Mouse (Mus musculus): ENCODE results near the gene Gja5. TPM values are rescaled to one million over a fixed set of nuclear protein-coding genes. Genes with fewer than 3 reads are reported as not detected.
"Not testable (repeated sequence)": the region's sequence is repeated elsewhere in the genome, so short reads cannot be mapped to it uniquely, and the experiment has no call there.

The Gja5 gene
- total and polyA plus RNA-seq, 2 experiments, result 0.51 to 0.55 TPM

DNA sequence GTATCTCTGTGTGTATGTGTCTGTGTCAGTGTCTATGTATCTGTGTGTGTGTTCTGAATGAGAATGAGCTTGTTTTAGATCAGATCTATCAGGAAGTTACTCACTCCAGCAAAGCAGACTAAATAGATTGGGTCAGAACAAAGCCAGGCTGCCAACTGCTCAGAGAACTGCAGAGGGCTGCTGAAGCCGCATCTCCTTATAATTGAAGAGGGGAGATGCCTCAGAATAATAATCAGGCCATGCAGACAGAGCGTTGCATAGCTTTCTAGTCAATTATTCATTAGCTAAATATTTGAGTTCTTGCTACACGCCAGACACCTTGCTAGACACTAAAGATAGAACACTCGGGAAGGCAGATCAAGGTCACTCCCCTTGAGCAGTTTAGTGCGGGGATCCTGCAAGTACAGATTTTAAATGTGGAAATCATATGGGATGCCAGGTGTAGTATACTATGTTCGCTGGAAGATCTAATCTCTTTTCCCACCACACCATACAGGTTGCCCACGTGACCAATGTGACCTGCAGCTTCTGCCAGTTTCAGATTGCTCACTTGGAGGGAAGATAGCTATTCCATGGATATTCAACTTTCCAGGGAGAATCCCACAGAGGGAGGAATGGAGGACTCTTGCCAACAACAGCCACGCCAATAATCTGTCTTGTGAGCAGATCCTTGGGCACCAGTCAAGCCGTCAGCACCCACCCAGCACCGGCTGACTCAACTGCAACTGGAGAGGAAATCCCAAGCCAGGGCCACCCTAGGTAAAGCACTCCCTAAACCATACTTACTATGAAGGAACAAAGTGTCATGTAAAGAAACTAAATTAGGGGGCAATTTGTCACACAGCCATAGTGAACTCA lies 196.5 kb downstream of the Gja5 start:
- TF ChIP-seq POLR2A (IDR thresholded peaks at IDR 0.05; ENCODE audit: extremely low read depth, insufficient read depth, low read length), result no peak
- TF ChIP-seq CTCF (IDR thresholded peaks at IDR 0.05; ENCODE audit: low read depth, low read length), result no peak
- Histone ChIP-seq H3K9ac (ENCODE audit: low read depth, low read length) (no peak overlapping the region), H3K27me3 (ENCODE audit: control insufficient read depth, insufficient read depth, low read length) (no peaks in the 10 kb centered on the region), H3K79me2 (ENCODE audit: control insufficient read depth, insufficient read depth, low read length) (no peaks in the 10 kb centered on the region), H3K4me3 (ENCODE audit: insufficient read depth, low read depth, low read length) (no peak overlapping the region), H3K36me3 (ENCODE audit: control insufficient read depth, insufficient read depth, low read length) (no peaks in the 10 kb centered on the region), H3K4me1 (ENCODE audit: control insufficient read depth, insufficient read depth, low read length) (no peaks in the 10 kb centered on the region), H3K27ac (replicated peaks; ENCODE audit: insufficient read depth, low read depth, low read length) (no peak overlapping the region)
- 56% methylated on average over 10 of the region's 10 CpGs for WGBS
- no peak for DNase-seq (ENCODE audit: extremely low read depth, low read depth, low spot score)

- H3K27ac ChIP-seq (replicated peaks; ENCODE audit: insufficient read depth, low read depth, low read length); H3K27me3 ChIP-seq (ENCODE audit: control insufficient read depth, insufficient read depth, low read length); H3K4me1 ChIP-seq (ENCODE audit: control insufficient read depth, insufficient read depth, low read length); H3K36me3 ChIP-seq (ENCODE audit: control insufficient read depth, insufficient read depth, low read length); DNase-seq (ENCODE audit: extremely low read depth, low read depth, low spot score); H3K9ac ChIP-seq (ENCODE audit: low read depth, low read length); H3K4me3 ChIP-seq (ENCODE audit: insufficient read depth, low read depth, low read length); H3K79me2 ChIP-seq (ENCODE audit: control insufficient read depth, insufficient read depth, low read length): not testable (repeated sequence)
- WGBS, result 81% methylated on average over 3 of the region's 5 CpGs
These were observed 199.5 kb downstream of the Gja5 start for GRCm38 (mm10) chr3:97103946-97104345.

DNA sequence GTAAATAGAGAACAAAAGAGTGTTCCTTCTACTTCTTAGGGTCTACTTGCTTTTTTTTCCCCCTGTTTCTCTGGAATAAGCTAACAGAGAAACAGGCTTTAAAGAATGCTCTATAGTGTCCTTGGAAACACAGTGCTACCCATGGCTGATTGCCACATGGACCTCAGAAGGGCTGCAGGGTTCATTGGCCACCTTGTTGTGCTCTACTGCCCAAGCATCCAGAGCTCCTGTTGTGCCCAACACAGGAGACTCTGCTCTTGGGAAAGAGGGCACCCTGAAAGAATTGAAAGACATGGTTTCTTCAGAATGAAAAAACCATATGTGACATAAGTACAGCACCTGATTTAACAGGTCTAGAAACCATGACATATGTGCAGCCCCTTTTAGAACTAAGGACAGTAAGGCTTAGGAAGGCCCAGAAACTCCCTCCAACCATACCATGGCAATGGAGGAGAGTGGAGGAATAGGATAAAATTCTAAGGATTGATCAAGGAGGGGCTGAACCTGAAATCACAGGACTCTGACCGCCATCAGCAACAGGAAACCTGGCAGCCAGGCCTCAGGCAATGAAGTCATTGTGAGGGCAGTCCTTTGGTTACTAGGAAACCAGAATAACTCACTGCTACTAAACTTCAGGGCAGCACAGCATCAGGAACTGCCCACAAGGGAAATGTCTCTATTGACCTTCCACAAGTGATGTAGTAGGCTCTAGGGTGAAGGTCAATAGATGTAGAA lies 200.4 kb downstream of the Gja5 start:
- no peaks in the 10 kb centered on the region for H3K36me3 ChIP-seq (ENCODE audit: control insufficient read depth, insufficient read depth, low read length)
- no peak overlapping the region for H3K9ac ChIP-seq (ENCODE audit: low read depth, low read length)
- no peak for TF ChIP-seq POLR2A (IDR thresholded peaks at IDR 0.05; ENCODE audit: extremely low read depth, insufficient read depth, low read length)
- TF ChIP-seq CTCF (IDR thresholded peaks at IDR 0.05; ENCODE audit: low read depth, low read length), result no peak
- DNase-seq (ENCODE audit: extremely low read depth, low read depth, low spot score), result no peak
- no peaks in the 10 kb centered on the region for H3K4me1 ChIP-seq (ENCODE audit: control insufficient read depth, insufficient read depth, low read length)
- 71% methylated on average over 1 of the region's 1 CpGs for WGBS
- no peaks in the 10 kb centered on the region for H3K79me2 ChIP-seq (ENCODE audit: control insufficient read depth, insufficient read depth, low read length)
- no peak overlapping the region for H3K27ac ChIP-seq (replicated peaks; ENCODE audit: insufficient read depth, low read depth, low read length)
- H3K27me3 ChIP-seq (ENCODE audit: control insufficient read depth, insufficient read depth, low read length), result no peaks in the 10 kb centered on the region
- H3K4me3 ChIP-seq (ENCODE audit: insufficient read depth, low read depth, low read length), result no peak overlapping the region

- 79% methylated on average over 6 of the region's 6 CpGs for WGBS
- H3K79me2 ChIP-seq (ENCODE audit: control insufficient read depth, insufficient read depth, low read length), result no peaks in the 10 kb centered on the region
- H3K4me1 ChIP-seq (ENCODE audit: control insufficient read depth, insufficient read depth, low read length), result no peaks in the 10 kb centered on the region
- no peak overlapping the region for H3K4me3 ChIP-seq (ENCODE audit: insufficient read depth, low read depth, low read length)
- H3K9ac ChIP-seq (ENCODE audit: low read depth, low read length), result no peak overlapping the region
- H3K27ac ChIP-seq (replicated peaks; ENCODE audit: insufficient read depth, low read depth, low read length), result no peak overlapping the region
- no peak for TF ChIP-seq CTCF (IDR thresholded peaks at IDR 0.05; ENCODE audit: low read depth, low read length)
- no peak for TF ChIP-seq POLR2A (IDR thresholded peaks at IDR 0.05; ENCODE audit: extremely low read depth, insufficient read depth, low read length)
- no peaks in the 10 kb centered on the region for H3K27me3 ChIP-seq (ENCODE audit: control insufficient read depth, insufficient read depth, low read length)
- no peak for DNase-seq (ENCODE audit: extremely low read depth, low read depth, low spot score)
- no peaks in the 10 kb centered on the region for H3K36me3 ChIP-seq (ENCODE audit: control insufficient read depth, insufficient read depth, low read length)
These were observed 213.0 kb downstream of the Gja5 start for GRCm38 (mm10) chr3:97117511-97117910.

- no peak overlapping the region for H3K9ac ChIP-seq (ENCODE audit: low read depth, low read length)
- TF ChIP-seq CTCF (IDR thresholded peaks at IDR 0.05; ENCODE audit: low read depth, low read length) (peak; percentile 19; the same call in 1 of the 2 replicates), POLR2A (IDR thresholded peaks at IDR 0.05; ENCODE audit: extremely low read depth, insufficient read depth, low read length) (no peak)
- no peaks in the 10 kb centered on the region for H3K4me1 ChIP-seq (ENCODE audit: control insufficient read depth, insufficient read depth, low read length)
- H3K36me3 ChIP-seq (ENCODE audit: control insufficient read depth, insufficient read depth, low read length), result no peaks in the 10 kb centered on the region
- 62% methylated on average over 12 of the region's 12 CpGs for WGBS
- no peak overlapping the region for H3K4me3 ChIP-seq (ENCODE audit: insufficient read depth, low read depth, low read length)
- H3K27me3 ChIP-seq (ENCODE audit: control insufficient read depth, insufficient read depth, low read length), result no peaks in the 10 kb centered on the region
- H3K79me2 ChIP-seq (ENCODE audit: control insufficient read depth, insufficient read depth, low read length), result no peaks in the 10 kb centered on the region
- H3K27ac ChIP-seq (replicated peaks; ENCODE audit: insufficient read depth, low read depth, low read length), result no peak overlapping the region
- DNase-seq (ENCODE audit: extremely low read depth, low read depth, low spot score), result no peak
These were observed 213.8 kb downstream of the Gja5 start for GRCm38 (mm10) chr3:97118313-97118712.

DNA sequence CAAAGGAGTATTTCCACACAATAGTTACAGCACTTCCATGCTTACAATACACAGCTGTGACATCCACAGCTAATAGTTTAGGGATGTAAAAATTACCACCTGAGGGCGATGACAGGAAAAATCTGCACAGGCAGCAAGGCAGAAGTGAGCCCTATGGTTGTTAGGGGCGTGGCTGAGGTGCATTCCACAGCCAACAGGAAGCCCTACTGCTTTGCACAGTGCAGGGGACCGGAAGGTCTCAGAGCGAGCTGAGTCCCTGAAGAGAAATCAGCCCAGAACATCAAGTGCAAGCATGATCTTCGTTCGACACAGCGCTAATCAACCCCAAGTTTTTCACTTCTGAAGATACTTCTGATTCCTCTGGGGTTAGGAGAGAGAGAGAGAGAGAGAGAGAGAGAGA lies 219.7 kb downstream of the Gja5 start:
- Histone ChIP-seq H3K79me2 (ENCODE audit: control insufficient read depth, insufficient read depth, low read length) (no peaks in the 10 kb centered on the region), H3K36me3 (ENCODE audit: control insufficient read depth, insufficient read depth, low read length) (no peaks in the 10 kb centered on the region), H3K4me3 (ENCODE audit: insufficient read depth, low read depth, low read length) (no peak overlapping the region), H3K27ac (replicated peaks; ENCODE audit: insufficient read depth, low read depth, low read length) (no peak overlapping the region), H3K9ac (ENCODE audit: low read depth, low read length) (no peak overlapping the region), H3K27me3 (ENCODE audit: control insufficient read depth, insufficient read depth, low read length) (no peaks in the 10 kb centered on the region), H3K4me1 (ENCODE audit: control insufficient read depth, insufficient read depth, low read length) (no peaks in the 10 kb centered on the region)
- no peak for DNase-seq (ENCODE audit: extremely low read depth, low read depth, low spot score)
- WGBS, result 46% methylated on average over 7 of the region's 7 CpGs
- TF ChIP-seq CTCF (IDR thresholded peaks at IDR 0.05; ENCODE audit: low read depth, low read length) (no peak), POLR2A (IDR thresholded peaks at IDR 0.05; ENCODE audit: extremely low read depth, insufficient read depth, low read length) (no peak)

Other genes with a start within 250 kb of the Gja5 start
- gene Ankrd35, start 234.6 kb upstream of the Gja5 start, total RNA-seq (2014; rRNA removed), result under 0.01 TPM in 1 of 2 replicates, not detected in the other
- 0.07 TPM in 1 of 2 replicates, not detected in the other for gene Ankrd35, start 234.6 kb upstream of the Gja5 start, polyA plus RNA-seq (2012; rRNA removed)
- gene Pias3, start 208.3 kb upstream of the Gja5 start, total RNA-seq (2014; rRNA removed), result 1.7 and 2.6 TPM in 2 replicates
- 7.3 and 8.1 TPM in 2 replicates for gene Pias3, start 208.3 kb upstream of the Gja5 start, polyA plus RNA-seq (2012; rRNA removed)
- 0.20 and 0.28 TPM in 2 replicates for gene Nudt17, start 196.1 kb upstream of the Gja5 start, total RNA-seq (2014; rRNA removed)
- 0.16 and 0.69 TPM in 2 replicates for gene Nudt17, start 196.1 kb upstream of the Gja5 start, polyA plus RNA-seq (2012; rRNA removed)
- 6.5 and 10.0 TPM in 2 replicates for gene Polr3c, start 177.1 kb upstream of the Gja5 start, total RNA-seq (2014; rRNA removed)
- 16.2 and 19.1 TPM in 2 replicates for gene Polr3c, start 177.1 kb upstream of the Gja5 start, polyA plus RNA-seq (2012; rRNA removed)
- 30.5 and 33.6 TPM in 2 replicates for gene Rnf115, start 177.0 kb upstream of the Gja5 start, total RNA-seq (2014; rRNA removed)
- 12.7 and 12.9 TPM in 2 replicates for gene Rnf115, start 177.0 kb upstream of the Gja5 start, polyA plus RNA-seq (2012; rRNA removed)
- gene Pdzk1, start 75.4 kb upstream of the Gja5 start, total RNA-seq (2014; rRNA removed), result 48.5 and 60.4 TPM in 2 replicates
- 20.1 and 22.7 TPM in 2 replicates for gene Pdzk1, start 75.4 kb upstream of the Gja5 start, polyA plus RNA-seq (2012; rRNA removed)
- 0.37 and 0.67 TPM in 2 replicates for gene Cd160, start 75.3 kb upstream of the Gja5 start, total RNA-seq (2014; rRNA removed)
- gene Cd160, start 75.3 kb upstream of the Gja5 start, polyA plus RNA-seq (2012; rRNA removed), result 0.16 and 0.22 TPM in 2 replicates
- gene Gpr89, start 653 bp downstream of the Gja5 start, total RNA-seq (2014; rRNA removed), result 18.7 and 20.4 TPM in 2 replicates
- gene Gpr89, start 653 bp downstream of the Gja5 start, polyA plus RNA-seq (2012; rRNA removed), result 25.5 and 26.5 TPM in 2 replicates
- not detected in 2 replicates for gene Gja8, start 21.3 kb downstream of the Gja5 start, total RNA-seq (2014; rRNA removed)
- not detected in 2 replicates for gene Gja8, start 21.3 kb downstream of the Gja5 start, polyA plus RNA-seq (2012; rRNA removed)

Data from liver, adult 2 months (tissue).